ENCODE assay signal across 8 mouse cellular contexts in the genomic region with DNA sequence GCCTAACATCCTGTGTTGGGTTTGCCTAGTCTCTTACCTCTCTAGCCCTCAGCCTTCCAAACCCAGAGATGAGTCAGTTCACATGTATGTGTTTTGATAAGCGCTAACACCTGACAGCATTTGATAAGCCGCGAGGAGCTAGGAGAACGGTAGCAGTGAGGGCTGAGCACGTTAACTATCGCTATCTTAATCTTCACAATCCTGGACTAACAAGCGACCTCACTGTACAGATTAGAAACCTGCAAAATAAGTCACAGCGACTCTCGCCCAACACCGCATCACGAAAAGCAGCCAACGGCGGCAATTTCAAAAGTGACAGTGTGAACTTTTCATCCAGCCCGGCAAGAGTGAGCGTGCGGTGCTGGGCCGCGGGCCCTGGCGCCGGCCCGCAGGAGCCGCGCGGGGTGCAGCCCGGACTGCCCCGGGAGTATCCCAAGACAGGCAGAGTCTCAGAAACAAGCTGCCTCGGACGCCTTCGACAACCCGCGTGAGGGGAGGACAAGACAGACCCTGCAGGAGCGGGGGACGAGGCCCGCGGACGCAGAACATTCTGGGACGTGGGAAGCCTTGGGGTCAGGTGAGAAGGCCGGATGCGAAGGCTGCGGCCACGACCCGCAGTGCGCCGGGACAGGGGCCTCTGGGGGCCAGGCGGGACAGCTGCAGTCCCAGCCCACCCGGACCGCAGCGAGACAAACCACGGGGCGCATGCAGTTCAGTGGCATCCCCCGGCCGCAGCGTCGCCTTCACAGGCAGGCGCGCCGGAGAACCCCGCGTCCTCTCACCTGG. TPM values are rescaled to one million over a fixed set of nuclear protein-coding genes. Genes with fewer than 3 reads are reported as not detected.
A peak's percentile ranks its signal among the peaks of the same experiment; 100 is the strongest.
DNase-seq lines count a peak whose midpoint lies in the region; ATAC-seq and TF ChIP-seq lines count a peak whose summit lies in the region.

No protein-coding gene starts in this region.

- peak overlapping the region; percentile 93 for H3K27ac ChIP-seq in kidney, adult 2 months (ENCODE audit: insufficient read depth, low read depth, low read length)
- H3K27ac ChIP-seq in embryonic facial prominence, embryonic 10.5 days (replicated peaks): peak overlapping the region; percentile 90
- peak overlapping the region; percentile 90 for H3K27ac ChIP-seq in midbrain, embryonic 12.5 days (replicated peaks)

- H3K4me2 ChIP-seq in midbrain, embryonic 12.5 days (replicated peaks): peak overlapping the region; percentile 82

- TF ChIP-seq CTCF in kidney, adult 2 months (conservative IDR thresholded peaks at IDR 0.05; ENCODE audit: insufficient read depth, insufficient read length, low read depth, low read length): no peak
- no peak for TF ChIP-seq CTCF in E14TG2a.4 (conservative IDR thresholded peaks at IDR 0.05; ENCODE audit: low read length)

- no peak for TF ChIP-seq POLR2A in kidney, adult 2 months (IDR thresholded peaks at IDR 0.05; ENCODE audit: low read depth, low read length)

- DNase-seq in kidney, adult 2 months: no peak
- no peak for DNase-seq in kidney, adult 8-10 months
- DNase-seq in embryonic facial prominence, embryonic 10.5 days (ENCODE audit: low spot score): no peak
- DNase-seq in cerebellum, adult 8-10 months: no peak
- no peak for DNase-seq in cerebellum, adult 11 months

- WGBS in kidney, adult 2 months: 1% methylated on average over 59 of the region's 59 CpGs
- WGBS in embryonic facial prominence, embryonic 10.5 days: 1% methylated on average over 59 of the region's 59 CpGs
- WGBS in midbrain, embryonic 12.5 days: under 1% methylated on average over 59 of the region's 59 CpGs

- H3K4me1 ChIP-seq in kidney, adult 2 months (ENCODE audit: control insufficient read depth, insufficient read depth, low read length): peaks cover 6% of the 10 kb centered on the region; the same call in 1 of the 2 replicates
- peaks cover 24% of the 10 kb centered on the region for H3K4me1 ChIP-seq in E14TG2a.4 (replicated peaks; ENCODE audit: low read depth, low read length)
- peaks cover 15% of the 10 kb centered on the region for H3K4me1 ChIP-seq in embryonic facial prominence, embryonic 10.5 days
- peaks cover 14% of the 10 kb centered on the region for H3K4me1 ChIP-seq in midbrain, embryonic 12.5 days

- ATAC-seq in inflammation-experienced regulatory T-cells, adult 6 months: peak; percentile 55
- peak; percentile 75 for ATAC-seq in midbrain, embryonic 12.5 days (ENCODE audit: low FRiP score, low read depth)

- no peaks in the 10 kb centered on the region for H3K9me3 ChIP-seq in E14TG2a.4 (ENCODE audit: low read length)
- no peaks in the 10 kb centered on the region for H3K9me3 ChIP-seq in embryonic facial prominence, embryonic 10.5 days
- H3K9me3 ChIP-seq in midbrain, embryonic 12.5 days: no peaks in the 10 kb centered on the region

- peak overlapping the region; percentile 93 for H3K4me3 ChIP-seq in kidney, adult 2 months (ENCODE audit: insufficient read depth, low read depth, low read length)
- peak overlapping the region; percentile 91 for H3K4me3 ChIP-seq in E14TG2a.4 (replicated peaks; ENCODE audit: low read length)
- H3K4me3 ChIP-seq in embryonic facial prominence, embryonic 10.5 days: peak overlapping the region; percentile 96
- H3K4me3 ChIP-seq in midbrain, embryonic 12.5 days: peak overlapping the region; percentile 94

- peak overlapping the region; percentile 92 for H3K9ac ChIP-seq in midbrain, embryonic 12.5 days (replicated peaks)

- H3K36me3 ChIP-seq in kidney, adult 2 months (ENCODE audit: control insufficient read depth, insufficient read depth, low read length): no peaks in the 10 kb centered on the region; the same call in 1 of the 2 replicates
- peaks cover 15% of the 10 kb centered on the region for H3K36me3 ChIP-seq in E14TG2a.4 (ENCODE audit: insufficient read depth, low read length)
- peaks cover 7% of the 10 kb centered on the region for H3K36me3 ChIP-seq in embryonic facial prominence, embryonic 10.5 days (replicated peaks)
- H3K36me3 ChIP-seq in midbrain, embryonic 12.5 days: 0 out of 2 replicates have a peak, but pooled peaks cover 9% of the 10 kb centered on the region

- H3K27me3 ChIP-seq in kidney, adult 2 months (replicated peaks; ENCODE audit: control insufficient read depth, insufficient read depth, low read length): no peaks in the 10 kb centered on the region
- no peaks in the 10 kb centered on the region for H3K27me3 ChIP-seq in E14TG2a.4 (ENCODE audit: insufficient read depth, low read length)
- no peaks in the 10 kb centered on the region for H3K27me3 ChIP-seq in embryonic facial prominence, embryonic 10.5 days (replicated peaks; ENCODE audit: low read depth, poor library complexity, severe bottlenecking)
- H3K27me3 ChIP-seq in midbrain, embryonic 12.5 days: no peaks in the 10 kb centered on the region

RNA-seq across cellular contexts. Expression of a gene that starts 0.5 kb away (rescaled TPM):
- 18.3 and 18.7 TPM in 2 replicates for polyA plus RNA-seq in kidney, adult 2 months (2012; rRNA removed)
- polyA plus RNA-seq in embryonic facial prominence, embryonic 10.5 days (2016; fragmentation: Nextera tagmentation; extraction: Ambion mirVana): 71.1 and 71.6 TPM in 2 replicates
- polyA plus RNA-seq in inflammation-experienced regulatory T-cells, adult 6 months (2017; shearing (Covaris generic)): 10 to 100 TPM; 41.8 to 44.1 (median 43.3) TPM
- polyA plus RNA-seq in midbrain, embryonic 12.5 days (2016; fragmentation: Nextera tagmentation; extraction: Ambion mirVana): 68.4 and 71.5 TPM in 2 replicates

RNA-seq across cellular contexts. Expression of a gene that starts 48.9 kb away (rescaled TPM):
- 62.1 and 68.7 TPM in 2 replicates for polyA plus RNA-seq in kidney, adult 2 months (2012; rRNA removed)
- 87.3 and 90.3 TPM in 2 replicates for polyA plus RNA-seq in embryonic facial prominence, embryonic 10.5 days (2016; fragmentation: Nextera tagmentation; extraction: Ambion mirVana)
- 10 to 100 TPM; 49.3 to 67.5 (median 63.5) TPM for polyA plus RNA-seq in inflammation-experienced regulatory T-cells, adult 6 months (2017; shearing (Covaris generic))
- 158 and 159 TPM in 2 replicates for polyA plus RNA-seq in midbrain, embryonic 12.5 days (2016; fragmentation: Nextera tagmentation; extraction: Ambion mirVana)
